Mouse (Mus musculus) megakaryocyte, embryonic 14.5 days (primary cell): Measurements from ENCODE around the gene Wbp11.

Experiments used
- FLI1 ChIP-seq: IDR thresholded peaks from 2 replicates; pipeline ENCODE4 v1.6.1; 2012; ENCODE audit warnings: low read length, inconsistent platforms, mixed read lengths
- GATA1 ChIP-seq: IDR thresholded peaks from 3 replicates; pipeline ENCODE4 v1.6.1; 2012; ENCODE audit warnings: mixed read lengths, low read length, inconsistent platforms, borderline replicate concordance

GRCm38 (mm10) chr6:136803739-136804633 lies 24.0 kb downstream of the Wbp11 start, which contains the start of gene Hist4h4:
- TF ChIP-seq GATA1 (no peak), FLI1 (no peak)
